8 mouse cellular contexts compared by ENCODE assay signal in genomic region chr13:110967109-110967508, GRCm38 (mm10).
DNase-seq lines count a peak whose midpoint lies in the region; ATAC-seq and TF ChIP-seq lines count a peak whose summit lies in the region.

No protein-coding gene starts in this region.

- peaks cover 11% of the 10 kb centered on the region for H3K4me1 ChIP-seq in midbrain, embryonic 15.5 days
- 0 out of 2 replicates have a peak, but pooled peaks cover 5% of the 10 kb centered on the region for H3K4me1 ChIP-seq in hindbrain, embryonic 14.5 days (replicated peaks; ENCODE audit: control insufficient read depth, insufficient read depth, low read length)

- H3K4me2 ChIP-seq in midbrain, embryonic 15.5 days: no peak overlapping the region
- no peak overlapping the region for H3K4me2 ChIP-seq in hindbrain, embryonic 14.5 days (replicated peaks)

- intact Hi-C loops in gastrocnemius, adult 2 months (cut with DNase I): loop anchor here (5.0 to 10.0 kb wide), 3 partner anchors 270 to 445 kb away; no protein-coding TSS in a partner anchor

- no peaks in the 10 kb centered on the region for H3K36me3 ChIP-seq in midbrain, embryonic 15.5 days (replicated peaks)
- H3K36me3 ChIP-seq in hindbrain, embryonic 14.5 days (replicated peaks; ENCODE audit: control insufficient read depth, insufficient read depth): no peaks in the 10 kb centered on the region

- no peak for ATAC-seq in midbrain, embryonic 15.5 days (replicated peaks)
- no peak for ATAC-seq in erythroblast, adult 5-6 weeks (replicated peaks; ENCODE audit: low FRiP score, poor library complexity, severe bottlenecking)
- no peak for ATAC-seq in hindbrain, embryonic 14.5 days (ENCODE audit: low FRiP score)

- no peak for TF ChIP-seq CTCF in gastrocnemius, adult 2 months (IDR thresholded peaks at IDR 0.05)

- no peaks in the 10 kb centered on the region for H3K27me3 ChIP-seq in midbrain, embryonic 15.5 days (replicated peaks)
- no peaks in the 10 kb centered on the region for H3K27me3 ChIP-seq in hindbrain, embryonic 14.5 days (ENCODE audit: control insufficient read depth, insufficient read depth, low read length)

- H3K27ac ChIP-seq in gastrocnemius, adult 2 months: peak overlapping the region; percentile 62
- 0 out of 2 replicates have a peak overlapping the region, but pooled peaks have one; percentile 4 for H3K27ac ChIP-seq in midbrain, embryonic 15.5 days
- H3K27ac ChIP-seq in hindbrain, embryonic 14.5 days: no peak overlapping the region

- 44% methylated on average over 8 of the region's 8 CpGs for WGBS in midbrain, embryonic 15.5 days
- 45% methylated on average over 8 of the region's 8 CpGs for WGBS in hindbrain, embryonic 14.5 days

- H3K9ac ChIP-seq in midbrain, embryonic 15.5 days: no peak overlapping the region
- no peak overlapping the region for H3K9ac ChIP-seq in hindbrain, embryonic 14.5 days

- no peak overlapping the region for H3K4me3 ChIP-seq in gastrocnemius, adult 2 months
- no peak overlapping the region for H3K4me3 ChIP-seq in midbrain, embryonic 15.5 days
- H3K4me3 ChIP-seq in hindbrain, embryonic 14.5 days (replicated peaks; ENCODE audit: low read length): no peak overlapping the region

- H3K9me3 ChIP-seq in midbrain, embryonic 15.5 days: no peaks in the 10 kb centered on the region
- H3K9me3 ChIP-seq in hindbrain, embryonic 14.5 days (ENCODE audit: control insufficient read depth, low read length): no peaks in the 10 kb centered on the region

- peak; percentile 29 for DNase-seq in cerebellum, postnatal 10 days
- DNase-seq in cerebellum, adult 8-10 months: no peak
- DNase-seq in 3134 (ENCODE audit: extremely low read depth, insufficient read length, low spot score): peak; percentile 67
- DNase-seq in gastrocnemius, adult 2 months: peak; percentile 32
- DNase-seq in kidney, adult 9 months: peak; percentile 26
- DNase-seq in hindbrain, embryonic 14.5 days (ENCODE audit: low spot score): no peak

Comparison
In these comparisons a context has a peak if more than half of its experiments do, and no peak if none do; other contexts are left out.
1. DNase-seq: peak in cerebellum, postnatal 10 days (2 of 2), 3134 (single experiment), gastrocnemius, adult 2 months (single experiment) and kidney, adult 9 months (single experiment); none in cerebellum, adult 8-10 months (single experiment) and hindbrain, embryonic 14.5 days (single experiment).